Mouse (Mus musculus): ENCODE measurements around the gene Tex19.1. TPM values are rescaled to one million over a fixed set of nuclear protein-coding genes. Genes with fewer than 3 reads are reported as not detected.

Tex19.1 gene
- total RNA-seq (2012; rRNA removed) (0.21 TPM in 1 of 2 replicates, not detected in the other), total RNA-seq (2014; rRNA removed) (0.51 and 0.95 TPM in 2 replicates), polyA plus RNA-seq (2012; ENCODE audit: insufficient read length, low read depth) (0.35 and 0.57 TPM in 2 replicates)

GRCm38 (mm10) chr11:121145865-121146264 is at the start of gene Tex19.1:
Gene Tex19.1, plus strand, starts transcription at chr11:121146143.
- in situ Hi-C loops (cut with MboI; ENCODE audit: low pct_ligation_motif_present, low pct_unique_long_range_greater_than_20kb, low sequenced_read_pairs): no loop called here
- H3K27ac ChIP-seq (ENCODE audit: insufficient read depth, low read depth): no peak within 1 kb of the TSS
- H3K9ac ChIP-seq (ENCODE audit: insufficient read depth, low read depth): no peak within 1 kb of the TSS
- H3K4me1 ChIP-seq (ENCODE audit: control insufficient read depth in 1 of 2, insufficient read depth in 2 of 2): no peaks in the 10 kb centered on the region
- DNase-seq (ENCODE audit: extremely low read depth): peak; percentile 45
- H3K36me3 ChIP-seq (replicated peaks in 1 of 2; ENCODE audit: control insufficient read depth in 1 of 2, insufficient read depth in 1 of 2, low read length in 1 of 2): no peaks in the 10 kb centered on the region
- no peak within 1 kb of the TSS for H3K4me2 ChIP-seq (ENCODE audit: insufficient read depth, low read depth, poor library complexity, severe bottlenecking)
- peaks cover 2% of the 10 kb centered on the region for H3K27me3 ChIP-seq (replicated peaks)
- H3K9me3 ChIP-seq (replicated peaks; ENCODE audit: low read length): peaks cover 3% of the 10 kb centered on the region
- TF ChIP-seq NELFE (IDR thresholded peaks at IDR 0.05; ENCODE audit: low read depth, low read length) (no peak), USF2 (conservative IDR thresholded peaks at IDR 0.05; ENCODE audit: low read depth, low read length) (no peak), CTCF (conservative IDR thresholded peaks at IDR 0.05 in 1 of 2, IDR thresholded peaks at IDR 0.05 in 1 of 2; ENCODE audit: low read depth in 2 of 2, low read length in 2 of 2) (peak in 1 of 2 experiments; percentile 28; a peak in 1 of 4 replicates)
- dilution Hi-C loops (cut with MboI; ENCODE audit: extremely low pct_ligation_motif_present, extremely low pct_unique_long_range_greater_than_20kb, low sequenced_read_pairs): no loop called here
- H3K79me2 ChIP-seq (replicated peaks; ENCODE audit: control insufficient read depth, extremely low read depth, insufficient read depth, poor library complexity, severe bottlenecking): no peaks in the 10 kb centered on the region
- H3K4me3 ChIP-seq (replicated peaks in 1 of 3; ENCODE audit: low read depth in 2 of 3, low read length in 2 of 3, poor library complexity in 1 of 3): no peak within 1 kb of the TSS

GRCm38 (mm10) chr11:121099762-121100161 is 46.2 kb upstream of the Tex19.1 start:
- no peaks in the 10 kb centered on the region for H3K27me3 ChIP-seq (replicated peaks)
- H3K79me2 ChIP-seq (replicated peaks; ENCODE audit: control insufficient read depth, extremely low read depth, insufficient read depth, poor library complexity, severe bottlenecking): no peaks in the 10 kb centered on the region
- no peak overlapping the region for H3K27ac ChIP-seq (ENCODE audit: insufficient read depth, low read depth)
- dilution Hi-C loops (cut with MboI; ENCODE audit: extremely low pct_ligation_motif_present, extremely low pct_unique_long_range_greater_than_20kb, low sequenced_read_pairs): no loop called here
- no peaks in the 10 kb centered on the region for H3K4me1 ChIP-seq (ENCODE audit: control insufficient read depth in 1 of 2, insufficient read depth in 2 of 2)
- H3K4me2 ChIP-seq (ENCODE audit: insufficient read depth, low read depth, poor library complexity, severe bottlenecking): no peak overlapping the region
- in situ Hi-C loops (cut with MboI; ENCODE audit: low pct_ligation_motif_present, low pct_unique_long_range_greater_than_20kb, low sequenced_read_pairs): no loop called here
- no peak for DNase-seq (ENCODE audit: extremely low read depth)
- H3K36me3 ChIP-seq (replicated peaks in 1 of 2; ENCODE audit: control insufficient read depth in 1 of 2, insufficient read depth in 1 of 2, low read length in 1 of 2): no peaks in the 10 kb centered on the region
- H3K4me3 ChIP-seq (replicated peaks in 1 of 3; ENCODE audit: low read depth in 2 of 3, low read length in 2 of 3, poor library complexity in 1 of 3): no peak overlapping the region
- no peak for TF ChIP-seq TBP (conservative IDR thresholded peaks at IDR 0.05; ENCODE audit: low read depth, low read length)
- no peak for TF ChIP-seq IRF4 (IDR thresholded peaks at IDR 0.05; ENCODE audit: low read depth, low read length)
- no peak for TF ChIP-seq TCF12 (IDR thresholded peaks at IDR 0.05; ENCODE audit: low read depth, low read length)
- no peak for TF ChIP-seq PAX5 (IDR thresholded peaks at IDR 0.05; ENCODE audit: low read length)
- TF ChIP-seq JUND (conservative IDR thresholded peaks at IDR 0.05; ENCODE audit: low read depth, low read length): no peak
- H3K9me3 ChIP-seq (replicated peaks; ENCODE audit: low read length): no peaks in the 10 kb centered on the region
- H3K9ac ChIP-seq (ENCODE audit: insufficient read depth, low read depth): no peak overlapping the region

- H3K9ac ChIP-seq (ENCODE audit: insufficient read depth, low read depth): no peak overlapping the region
Observed at GRCm38 (mm10) chr11:121100692-121101091, 45.3 kb upstream of the Tex19.1 start.

More at GRCm38 (mm10) chr11:121100692-121101091, 45.3 kb upstream of the Tex19.1 start:
- Histone ChIP-seq H3K27ac (ENCODE audit: insufficient read depth, low read depth) (no peak overlapping the region), H3K9me3 (replicated peaks; ENCODE audit: low read length) (no peaks in the 10 kb centered on the region), H3K4me3 (replicated peaks in 1 of 3; ENCODE audit: low read depth in 2 of 3, low read length in 2 of 3, poor library complexity in 1 of 3) (no peak overlapping the region), H3K79me2 (replicated peaks; ENCODE audit: control insufficient read depth, extremely low read depth, insufficient read depth, poor library complexity, severe bottlenecking) (no peaks in the 10 kb centered on the region), H3K36me3 (replicated peaks in 1 of 2; ENCODE audit: control insufficient read depth in 1 of 2, insufficient read depth in 1 of 2, low read length in 1 of 2) (no peaks in the 10 kb centered on the region), H3K4me1 (ENCODE audit: control insufficient read depth in 1 of 2, insufficient read depth in 2 of 2) (no peaks in the 10 kb centered on the region), H3K4me2 (ENCODE audit: insufficient read depth, low read depth, poor library complexity, severe bottlenecking) (no peak overlapping the region), H3K27me3 (replicated peaks) (no peaks in the 10 kb centered on the region)
- no peak for DNase-seq (ENCODE audit: extremely low read depth)
- in situ Hi-C loops (cut with MboI; ENCODE audit: low pct_ligation_motif_present, low pct_unique_long_range_greater_than_20kb, low sequenced_read_pairs): no loop called here
- dilution Hi-C loops (cut with MboI; ENCODE audit: extremely low pct_ligation_motif_present, extremely low pct_unique_long_range_greater_than_20kb, low sequenced_read_pairs): no loop called here
- TF ChIP-seq SMC3 (IDR thresholded peaks at IDR 0.05; ENCODE audit: low read depth, low read length) (no peak), JUN (IDR thresholded peaks at IDR 0.05; ENCODE audit: insufficient read depth, low read depth, low read length) (no peak), IRF4 (IDR thresholded peaks at IDR 0.05; ENCODE audit: low read depth, low read length) (no peak), ZNF384 (IDR thresholded peaks at IDR 0.05; ENCODE audit: low read depth, low read length) (no peak), KAT2A (IDR thresholded peaks at IDR 0.05; ENCODE audit: insufficient replicate concordance, low read length) (no peak), MAX (IDR thresholded peaks at IDR 0.05; ENCODE audit: low read length) (no peak), MYC (IDR thresholded peaks at IDR 0.05; ENCODE audit: low read depth, low read length) (no peak), E2F4 (IDR thresholded peaks at IDR 0.05; ENCODE audit: insufficient replicate concordance, low read depth, low read length) (no peak), MXI1 (IDR thresholded peaks at IDR 0.05; ENCODE audit: low read depth, low read length) (no peak), EP300 (IDR thresholded peaks at IDR 0.05; ENCODE audit: low read length) (no peak), RCOR1 (conservative IDR thresholded peaks at IDR 0.05; ENCODE audit: low read depth, low read length) (no peak), USF2 (conservative IDR thresholded peaks at IDR 0.05; ENCODE audit: low read depth, low read length) (no peak), POLR2AphosphoS2 (IDR thresholded peaks at IDR 0.05; ENCODE audit: low read depth, low read length) (no peak), ELF1 (IDR thresholded peaks at IDR 0.05; ENCODE audit: low read depth, low read length) (no peak)
